Mouse (Mus musculus): Measurements from ENCODE around the gene Zfp189. TPM values are rescaled to one million over a fixed set of nuclear protein-coding genes. Genes with fewer than 3 reads are reported as not detected.

Gene Zfp189
- polyA plus RNA-seq, 1 experiment from 2014 or later = 4.7 TPM

DNA sequence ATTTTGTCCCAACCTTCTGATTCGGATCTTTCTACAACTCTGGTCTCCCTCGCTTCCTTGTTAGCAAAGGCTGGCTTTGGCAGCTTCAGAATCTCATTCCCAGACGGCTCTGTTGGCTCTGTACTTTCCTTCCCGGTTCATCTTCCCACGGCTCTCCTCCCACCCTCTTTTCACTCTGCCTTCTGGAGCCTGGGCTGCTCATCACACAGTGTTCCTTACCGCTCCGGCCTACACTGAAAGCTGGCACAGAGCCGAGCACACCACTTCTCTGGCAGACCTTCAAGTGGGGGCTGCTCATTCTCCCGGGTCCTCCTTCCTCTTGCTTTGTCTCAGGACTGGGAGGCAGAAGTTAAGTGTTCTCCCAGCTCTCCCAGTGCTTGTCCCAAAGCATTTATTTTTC, 1.6 kb downstream of the Zfp189 start:
- H3K36me3 ChIP-seq (ENCODE audit: insufficient read depth, low read length) = no peaks in the 10 kb centered on the region
- H3K9me3 ChIP-seq (ENCODE audit: low read length) = no peaks in the 10 kb centered on the region
- no peak overlapping the region for H3K4me2 ChIP-seq (replicated peaks; ENCODE audit: low read depth, low read length)
- 55% methylated on average over 9 of the region's 9 CpGs for WGBS
- DNase-seq (ENCODE audit: low spot score) = peak; percentile 8
- no peak overlapping the region for H3K9ac ChIP-seq (replicated peaks; ENCODE audit: low read depth)
- H3K27me3 ChIP-seq (replicated peaks; ENCODE audit: insufficient read depth, low read length) = no peaks in the 10 kb centered on the region
- ATAC-seq = no peak
- TF ChIP-seq EP300 (IDR thresholded peaks at IDR 0.05) (no peak), CTCF (IDR thresholded peaks at IDR 0.05) (no peak)
- peaks cover 7% of the 10 kb centered on the region; the same call in 1 of the 2 replicates for H3K4me1 ChIP-seq (ENCODE audit: insufficient read depth, low read depth, low read length)
- H3K4me3 ChIP-seq (ENCODE audit: low read depth, low read length) = no peak overlapping the region
- H3K27ac ChIP-seq (ENCODE audit: low read length) = no peak overlapping the region

DNA sequence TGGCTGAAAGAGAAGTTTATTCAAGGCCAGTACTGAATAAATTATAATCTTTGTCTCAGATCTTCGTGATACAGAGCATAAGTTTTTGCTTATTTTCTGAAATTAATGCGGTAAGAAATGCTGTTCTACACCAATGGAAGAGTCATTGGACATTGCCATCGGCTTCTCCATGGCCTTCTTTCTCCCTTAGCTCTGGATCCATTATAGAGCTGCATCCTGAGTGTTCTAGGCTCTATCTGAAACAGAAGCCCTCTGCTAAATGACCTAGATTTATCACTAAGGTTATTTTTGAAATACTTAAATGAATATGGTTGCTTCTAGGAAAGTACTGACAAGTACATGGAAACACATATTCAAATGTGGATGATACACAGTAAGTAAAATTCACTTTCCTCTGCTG, 14.1 kb downstream of the Zfp189 start:
- DNase-seq (ENCODE audit: low spot score) (no peak), ATAC-seq (no peak)
- 85% methylated on average over 3 of the region's 3 CpGs for WGBS

DNA sequence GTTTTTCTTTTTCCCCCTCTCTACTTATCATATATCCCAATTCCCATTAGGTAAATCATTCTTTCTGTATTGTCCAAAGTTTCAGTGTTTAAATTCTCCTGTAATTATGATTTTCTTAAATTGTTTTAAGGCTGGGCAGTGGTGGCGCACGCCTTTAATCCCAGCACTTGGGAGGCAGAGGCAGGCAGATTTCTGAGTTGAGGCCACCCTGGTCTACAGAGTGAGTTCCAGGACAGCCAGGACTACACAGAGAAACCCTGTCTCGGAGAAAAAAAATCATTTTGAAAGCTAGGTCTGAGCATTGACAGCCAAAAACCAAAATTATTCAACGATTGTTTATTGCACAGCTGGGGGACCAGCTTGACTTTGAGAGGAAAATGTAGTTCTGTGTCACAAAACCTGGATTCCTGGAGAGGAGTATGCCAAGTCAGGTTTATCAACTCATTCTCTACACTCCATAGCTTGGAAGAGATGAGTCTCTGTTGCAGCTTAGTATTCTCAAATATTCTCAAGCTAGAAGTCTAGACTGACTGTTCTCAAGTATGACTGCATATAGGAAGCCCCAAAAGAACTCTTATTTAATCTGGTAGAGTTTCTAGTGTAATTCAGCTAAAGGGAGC, 14.8 kb downstream of the Zfp189 start:
- 91% methylated on average over 4 of the region's 4 CpGs for WGBS
- H3K27ac ChIP-seq (ENCODE audit: low read length) = no peak overlapping the region
- no peak for ATAC-seq
- no peak overlapping the region for H3K9ac ChIP-seq (replicated peaks; ENCODE audit: low read depth)
- H3K36me3 ChIP-seq (ENCODE audit: insufficient read depth, low read length) = peaks cover 3% of the 10 kb centered on the region; the same call in 1 of the 2 replicates
- no peak overlapping the region for H3K4me3 ChIP-seq (ENCODE audit: low read depth, low read length)
- no peak for TF ChIP-seq EP300 (IDR thresholded peaks at IDR 0.05)
- no peak for TF ChIP-seq CTCF (IDR thresholded peaks at IDR 0.05)
- H3K9me3 ChIP-seq (ENCODE audit: low read length) = no peaks in the 10 kb centered on the region
- H3K4me1 ChIP-seq (ENCODE audit: insufficient read depth, low read depth, low read length) = no peaks in the 10 kb centered on the region
- H3K27me3 ChIP-seq (replicated peaks; ENCODE audit: insufficient read depth, low read length) = no peaks in the 10 kb centered on the region
- DNase-seq (ENCODE audit: low spot score) = no peak
- H3K4me2 ChIP-seq (replicated peaks; ENCODE audit: low read depth, low read length) = no peak overlapping the region

More for the DNA sequence above, 14.1 kb downstream of the Zfp189 start:
- Histone ChIP-seq H3K4me1 (ENCODE audit: insufficient read depth, low read depth, low read length) (no peaks in the 10 kb centered on the region), H3K36me3 (ENCODE audit: insufficient read depth, low read length) (peaks cover 10% of the 10 kb centered on the region; the same call in 1 of the 2 replicates), H3K4me3 (ENCODE audit: low read depth, low read length) (no peak overlapping the region), H3K27ac (ENCODE audit: low read length) (no peak overlapping the region), H3K4me2 (replicated peaks; ENCODE audit: low read depth, low read length) (no peak overlapping the region), H3K27me3 (replicated peaks; ENCODE audit: insufficient read depth, low read length) (no peaks in the 10 kb centered on the region), H3K9me3 (ENCODE audit: low read length) (no peaks in the 10 kb centered on the region), H3K9ac (replicated peaks; ENCODE audit: low read depth) (no peak overlapping the region)
- no peak for TF ChIP-seq EP300 (IDR thresholded peaks at IDR 0.05)
- no peak for TF ChIP-seq CTCF (IDR thresholded peaks at IDR 0.05)

DNA sequence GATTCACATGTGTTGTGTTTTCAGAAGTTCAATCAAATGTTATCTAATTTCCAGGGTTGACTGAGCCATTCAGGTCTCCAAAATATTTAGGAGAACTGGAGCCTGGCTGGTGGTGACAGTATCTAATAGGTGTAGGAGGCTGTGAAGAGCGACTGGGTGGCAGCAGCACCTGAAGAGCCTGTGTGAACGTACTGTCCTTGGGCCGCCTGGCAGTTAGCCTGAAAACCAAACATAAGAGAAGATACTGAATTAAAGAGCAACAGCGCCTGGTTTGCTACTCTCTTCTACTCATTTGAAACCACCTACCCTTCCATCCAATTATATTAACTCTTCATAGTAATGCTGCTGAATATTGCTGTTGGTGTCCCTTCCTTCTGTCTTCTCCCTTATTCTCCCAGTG, 15.7 kb downstream of the Zfp189 start:
- no peak for DNase-seq (ENCODE audit: low spot score)
- H3K4me1 ChIP-seq (ENCODE audit: insufficient read depth, low read depth, low read length) = no peaks in the 10 kb centered on the region
- H3K36me3 ChIP-seq (ENCODE audit: insufficient read depth, low read length) = no peaks in the 10 kb centered on the region
- no peak for TF ChIP-seq EP300 (IDR thresholded peaks at IDR 0.05)
- no peak for TF ChIP-seq CTCF (IDR thresholded peaks at IDR 0.05)
- H3K9me3 ChIP-seq (ENCODE audit: low read length) = no peaks in the 10 kb centered on the region
- 71% methylated on average over 4 of the region's 4 CpGs for WGBS
- H3K27ac ChIP-seq (ENCODE audit: low read length) = no peak overlapping the region
- H3K4me2 ChIP-seq (replicated peaks; ENCODE audit: low read depth, low read length) = no peak overlapping the region
- H3K9ac ChIP-seq (replicated peaks; ENCODE audit: low read depth) = no peak overlapping the region
- no peak overlapping the region for H3K4me3 ChIP-seq (ENCODE audit: low read depth, low read length)
- no peaks in the 10 kb centered on the region for H3K27me3 ChIP-seq (replicated peaks; ENCODE audit: insufficient read depth, low read length)
- no peak for ATAC-seq

DNA sequence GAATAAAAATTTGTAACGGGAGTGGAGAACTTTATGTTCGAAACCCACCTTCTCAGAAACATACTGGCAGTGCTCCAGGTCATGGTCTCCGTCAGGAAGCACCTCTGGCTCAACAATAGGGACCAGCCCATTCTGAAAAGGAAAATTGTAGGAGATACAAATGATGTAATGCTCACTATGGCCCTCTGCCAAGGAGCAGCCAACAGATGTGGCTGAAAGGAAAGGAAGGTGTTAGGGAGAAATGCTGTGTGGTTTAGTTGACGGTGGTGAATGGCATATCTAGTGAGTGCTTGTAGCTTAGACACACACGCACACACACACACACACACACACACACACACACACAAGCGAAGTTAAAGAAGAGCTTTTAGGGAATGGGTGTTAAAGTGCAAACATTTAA, 18.7 kb downstream of the Zfp189 start:
- no peaks in the 10 kb centered on the region for H3K4me1 ChIP-seq (ENCODE audit: insufficient read depth, low read depth, low read length)
- DNase-seq (ENCODE audit: low spot score) (peak; percentile 50), ATAC-seq (peak; percentile 49; the same call in 1 of the 2 replicates)
- TF ChIP-seq EP300 (IDR thresholded peaks at IDR 0.05) (no peak), CTCF (IDR thresholded peaks at IDR 0.05) (no peak)
- no peak overlapping the region for H3K4me2 ChIP-seq (replicated peaks; ENCODE audit: low read depth, low read length)
- H3K4me3 ChIP-seq (ENCODE audit: low read depth, low read length) = no peak overlapping the region
- H3K27me3 ChIP-seq (replicated peaks; ENCODE audit: insufficient read depth, low read length) = no peaks in the 10 kb centered on the region
- no peaks in the 10 kb centered on the region for H3K9me3 ChIP-seq (ENCODE audit: low read length)
- no peaks in the 10 kb centered on the region for H3K36me3 ChIP-seq (ENCODE audit: insufficient read depth, low read length)
- H3K9ac ChIP-seq (replicated peaks; ENCODE audit: low read depth) = no peak overlapping the region
- H3K27ac ChIP-seq (ENCODE audit: low read length) = no peak overlapping the region
- 14% methylated on average over 6 of the region's 6 CpGs for WGBS

DNA sequence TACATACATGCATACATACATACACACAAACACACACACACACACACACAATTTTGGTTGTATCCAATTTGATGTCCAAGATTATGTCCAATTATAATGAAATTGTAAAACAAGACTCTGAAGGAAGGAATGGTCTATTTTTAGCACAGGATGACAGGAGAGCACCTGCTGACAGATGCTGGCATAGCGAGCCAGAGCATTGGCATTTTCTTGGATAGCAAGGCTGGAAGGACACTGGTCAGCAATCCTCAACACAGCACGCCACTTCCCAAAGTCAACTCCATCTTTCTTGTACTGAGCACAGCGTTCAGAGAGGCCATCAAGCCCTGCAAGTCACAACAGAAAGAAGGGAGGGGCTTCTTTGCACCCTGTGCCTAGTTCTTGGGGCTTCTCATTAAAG, 20.0 kb downstream of the Zfp189 start:
- WGBS = 74% methylated on average over 3 of the region's 3 CpGs
- no peaks in the 10 kb centered on the region for H3K36me3 ChIP-seq (ENCODE audit: insufficient read depth, low read length)

More for the DNA sequence above, 20.0 kb downstream of the Zfp189 start:
- no peak overlapping the region for H3K9ac ChIP-seq (replicated peaks; ENCODE audit: low read depth)
- DNase-seq (ENCODE audit: low spot score) (no peak), ATAC-seq (no peak)
- TF ChIP-seq EP300 (IDR thresholded peaks at IDR 0.05) (no peak), CTCF (IDR thresholded peaks at IDR 0.05) (no peak)
- H3K4me2 ChIP-seq (replicated peaks; ENCODE audit: low read depth, low read length) = no peak overlapping the region
- H3K27me3 ChIP-seq (replicated peaks; ENCODE audit: insufficient read depth, low read length) = no peaks in the 10 kb centered on the region
- no peak overlapping the region for H3K27ac ChIP-seq (ENCODE audit: low read length)
- no peak overlapping the region for H3K4me3 ChIP-seq (ENCODE audit: low read depth, low read length)
- no peaks in the 10 kb centered on the region for H3K4me1 ChIP-seq (ENCODE audit: insufficient read depth, low read depth, low read length)
- H3K9me3 ChIP-seq (ENCODE audit: low read length) = no peaks in the 10 kb centered on the region
